Mouse (Mus musculus): Measurements from ENCODE around the gene Dcaf11. TPM values are rescaled to one million over a fixed set of nuclear protein-coding genes. Genes with fewer than 3 reads are reported as not detected.

Gene Dcaf11
- polyA plus RNA-seq (2015; fragmentation: Nextera tagmentation; extraction: Ambion mirVana) = 55.6 and 63.3 TPM in 2 replicates

DNA sequence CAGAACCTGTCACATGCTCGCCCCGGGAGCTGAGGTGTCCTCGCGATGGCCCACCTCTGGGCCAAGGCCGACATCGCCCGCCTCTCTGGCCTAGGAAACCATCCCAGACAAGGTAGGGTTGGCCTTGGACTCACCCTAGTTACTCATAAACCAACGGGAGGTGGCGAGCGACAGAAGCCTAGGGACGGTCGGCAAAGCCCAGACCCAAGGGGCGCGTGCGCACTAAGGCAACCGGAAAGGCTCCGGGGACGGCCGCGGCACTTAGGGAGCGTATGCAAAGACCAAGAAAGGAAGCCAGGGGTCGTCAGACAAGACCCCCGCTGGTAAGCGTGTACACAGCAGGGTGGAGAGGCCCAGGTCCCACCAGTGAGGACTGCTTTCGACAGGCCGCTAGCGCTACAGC, at the start of gene Dcaf11:
Gene Dcaf11 (plus strand): TSS at position 208 of the 403 bp plus-strand sequence.

GRCm38 (mm10) chr14:55510125-55510731, 49.6 kb upstream of the Dcaf11 start, which contains the start of gene Cpne6:
Gene Cpne6 (plus strand): TSS chr14:55510445.

DNA sequence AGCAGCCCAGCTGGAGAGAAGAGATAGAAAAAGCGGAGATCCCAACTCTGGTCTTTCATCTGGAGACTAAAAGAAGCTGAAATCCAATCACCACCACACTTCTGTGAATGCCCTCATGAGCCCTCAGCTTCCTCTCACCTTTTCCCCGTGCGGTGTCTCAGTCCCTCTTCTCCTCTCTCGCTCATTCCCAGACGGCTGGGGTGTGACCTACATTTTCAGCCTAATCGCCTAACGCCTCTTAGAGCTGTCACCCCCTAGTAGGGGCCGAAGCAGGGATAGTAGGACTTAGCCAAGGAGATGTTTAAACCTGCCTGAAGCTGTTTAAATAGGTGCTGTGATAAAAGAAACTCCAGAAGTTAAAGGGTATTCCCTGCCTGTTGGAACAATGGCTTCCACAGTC, 35.0 kb upstream of the Dcaf11 start, which contains the start of gene Nrl:
Gene Nrl (minus strand): TSS at position 197 of the 400 bp plus-strand sequence.

GRCm38 (mm10) chr14:55540067-55540786, 19.6 kb upstream of the Dcaf11 start, which contains the start of gene Pck2:
Gene Pck2 (plus strand): TSS chr14:55540266.

GRCm38 (mm10) chr14:55560202-55561073, 632 bp downstream of the Dcaf11 start, which contains the start of gene A730061H03Rik:
Gene A730061H03Rik (minus strand): TSS chr14:55560406.

DNA sequence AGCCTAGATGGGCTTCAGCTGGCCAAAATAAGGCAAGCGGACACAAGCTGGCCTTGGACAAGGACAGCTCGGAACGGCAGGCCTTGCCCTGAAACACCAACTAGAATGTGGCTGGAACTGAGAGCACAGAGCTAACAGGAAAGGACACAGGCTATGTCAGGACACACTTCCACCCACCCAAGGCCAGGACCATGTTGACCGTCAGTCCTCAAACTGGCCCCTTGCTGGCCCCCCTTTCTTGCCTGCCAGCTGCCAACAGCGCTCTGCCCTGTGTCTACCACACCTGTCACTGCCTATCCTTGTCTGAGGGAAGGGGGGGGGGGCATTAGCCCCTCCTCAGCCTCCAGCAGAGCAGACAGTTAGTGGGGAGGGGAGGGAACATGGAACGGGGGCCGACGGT, 15.5 kb downstream of the Dcaf11 start, which contains the start of gene Fitm1:
Gene Fitm1 (plus strand): TSS at position 316 of the 400 bp plus-strand sequence.

GRCm38 (mm10) chr14:55577871-55578667, 18.3 kb downstream of the Dcaf11 start, which contains the start of gene Psme1:
Gene Psme1 (plus strand): TSS chr14:55578123.

DNA sequence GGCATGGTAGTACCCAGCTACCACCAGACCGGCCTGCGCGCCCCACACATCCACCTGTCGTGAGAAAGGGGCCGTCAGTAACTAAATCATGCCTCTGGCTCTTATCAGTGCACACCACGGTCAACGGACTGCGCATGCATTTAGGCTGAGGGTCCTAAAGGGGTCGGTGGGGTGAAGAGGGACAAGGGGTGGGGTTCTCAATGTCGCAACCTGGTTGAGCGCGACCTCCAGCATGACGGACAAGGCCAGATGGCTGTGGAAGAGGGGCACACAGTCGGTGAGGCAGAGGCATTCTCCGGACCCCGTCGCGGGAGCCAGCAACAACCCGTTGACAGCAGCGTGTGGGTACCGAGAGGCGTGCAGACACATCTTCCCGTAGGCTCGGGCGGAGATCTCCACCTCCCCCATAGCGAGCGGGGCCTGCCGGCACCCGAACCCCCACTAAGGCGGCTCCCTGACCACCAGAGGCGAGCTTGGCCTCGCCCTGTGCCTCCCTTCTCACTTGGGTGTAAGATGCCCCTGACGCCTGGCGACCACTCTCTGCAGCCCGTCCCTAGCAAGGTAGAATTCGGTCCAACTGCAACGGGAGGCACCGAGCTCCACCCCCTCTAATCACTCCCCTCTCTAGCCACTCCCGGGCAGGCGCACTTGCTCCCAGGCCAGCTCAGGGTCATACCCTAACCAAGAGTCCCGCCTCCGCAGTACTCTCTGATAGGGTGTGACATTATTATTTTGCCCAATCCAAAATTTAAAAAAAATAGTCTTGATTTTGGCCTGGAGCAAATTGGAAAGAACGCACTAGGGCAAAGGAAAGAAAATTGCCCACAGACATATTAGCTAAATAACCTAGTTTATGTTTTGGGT, 25.1 kb downstream of the Dcaf11 start, which contains the start of gene Emc9:
Gene Emc9 (minus strand): TSS at position 601 of the 864 bp plus-strand sequence.

GRCm38 (mm10) chr14:55590748-55591330, 31.0 kb downstream of the Dcaf11 start, which contains the start of gene Psme2:
Gene Psme2 (minus strand): TSS chr14:55591113.

DNA sequence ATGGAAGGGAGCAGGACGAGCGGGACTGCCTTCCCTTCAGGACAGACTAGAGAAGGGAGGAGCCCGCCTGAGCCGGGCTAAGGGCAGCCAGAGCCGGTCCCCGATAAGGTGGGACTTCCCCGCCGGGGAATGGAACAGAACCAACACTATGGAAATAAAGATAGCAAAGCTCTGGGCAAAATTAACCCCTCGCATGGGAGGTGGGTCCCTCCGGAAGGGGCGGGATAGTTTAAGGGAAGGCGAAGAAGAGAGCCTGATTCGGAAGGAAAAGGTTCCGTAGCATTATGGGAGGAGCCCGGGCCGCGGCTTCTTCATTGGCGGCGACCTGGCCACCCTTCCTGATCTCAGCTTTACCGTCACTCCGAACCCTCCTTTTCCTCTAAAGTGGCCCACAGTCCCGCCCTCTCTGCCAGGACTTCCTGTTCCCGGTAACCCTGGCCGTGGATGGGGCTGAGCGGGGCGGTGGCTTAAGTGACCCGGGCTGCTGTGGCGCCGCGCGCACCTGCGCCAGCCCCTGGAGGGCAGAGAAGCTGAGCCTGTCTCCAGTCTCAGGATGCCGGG, 31.6 kb downstream of the Dcaf11 start, which contains the start of gene Rnf31:
Gene Rnf31 (plus strand): TSS at position 378 of the 561 bp plus-strand sequence.

GRCm38 (mm10) chr14:55603271-55603632, 43.4 kb downstream of the Dcaf11 start, which contains the start of gene Irf9:
Gene Irf9 (plus strand): TSS chr14:55603571.

DNA sequence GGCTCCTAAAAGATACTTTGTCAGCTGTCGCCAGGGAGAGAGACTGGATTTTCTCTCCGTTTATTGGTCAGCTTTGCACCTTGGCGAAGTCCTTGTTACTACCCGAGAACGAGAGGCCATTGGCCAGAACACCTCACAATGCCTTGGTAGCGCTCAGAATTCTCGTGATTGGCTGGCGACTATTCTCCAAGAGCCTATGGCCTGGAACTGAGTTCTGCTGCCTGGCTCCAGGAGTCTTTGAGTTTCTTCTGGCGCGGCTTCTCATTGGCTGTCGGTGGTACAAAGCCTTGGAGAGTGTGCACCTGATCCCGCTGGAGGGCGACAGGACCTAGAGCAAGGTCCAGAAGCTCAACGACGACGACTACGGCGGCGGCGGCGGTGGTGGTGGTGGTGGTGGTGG, 58.0 kb downstream of the Dcaf11 start, which contains the start of gene Rec8:
Gene Rec8 (plus strand): TSS at position 216 of the 400 bp plus-strand sequence.

Other genes starting within 250 kb of the Dcaf11 start
- 52.0 and 53.1 TPM in 2 replicates for gene Dhrs4, start 81.2 kb upstream of the Dcaf11 start, polyA plus RNA-seq (2015; fragmentation: Nextera tagmentation; extraction: Ambion mirVana)
- gene Carmil3, start 69.4 kb upstream of the Dcaf11 start, polyA plus RNA-seq (2015; fragmentation: Nextera tagmentation; extraction: Ambion mirVana) = 0.22 and 0.35 TPM in 2 replicates
- 1.8 and 1.9 TPM in 2 replicates for gene Cpne6, start 49.6 kb upstream of the Dcaf11 start, polyA plus RNA-seq (2015; fragmentation: Nextera tagmentation; extraction: Ambion mirVana)
- gene Nrl, start 35.0 kb upstream of the Dcaf11 start, polyA plus RNA-seq (2015; fragmentation: Nextera tagmentation; extraction: Ambion mirVana) = not detected in 2 replicates
- gene Pck2, start 19.7 kb upstream of the Dcaf11 start, polyA plus RNA-seq (2015; fragmentation: Nextera tagmentation; extraction: Ambion mirVana) = 41.2 and 47.1 TPM in 2 replicates
- gene A730061H03Rik, start 400 bp downstream of the Dcaf11 start, polyA plus RNA-seq (2015; fragmentation: Nextera tagmentation; extraction: Ambion mirVana) = 0.51 and 1.1 TPM in 2 replicates
- 0.26 TPM in 1 of 2 replicates, not detected in the other for gene Fitm1, start 15.6 kb downstream of the Dcaf11 start, polyA plus RNA-seq (2015; fragmentation: Nextera tagmentation; extraction: Ambion mirVana)
- 104 and 112 TPM in 2 replicates for gene Psme1, start 18.1 kb downstream of the Dcaf11 start, polyA plus RNA-seq (2015; fragmentation: Nextera tagmentation; extraction: Ambion mirVana)
- gene Emc9, start 25.3 kb downstream of the Dcaf11 start, polyA plus RNA-seq (2015; fragmentation: Nextera tagmentation; extraction: Ambion mirVana) = 6.7 and 6.8 TPM in 2 replicates
- gene Psme2, start 31.1 kb downstream of the Dcaf11 start, polyA plus RNA-seq (2015; fragmentation: Nextera tagmentation; extraction: Ambion mirVana) = 218 and 249 TPM in 2 replicates
- gene Rnf31, start 31.7 kb downstream of the Dcaf11 start, polyA plus RNA-seq (2015; fragmentation: Nextera tagmentation; extraction: Ambion mirVana) = 11.0 and 13.6 TPM in 2 replicates
- 17.2 and 21.2 TPM in 2 replicates for gene Irf9, start 43.6 kb downstream of the Dcaf11 start, polyA plus RNA-seq (2015; fragmentation: Nextera tagmentation; extraction: Ambion mirVana)
- 1.3 and 1.9 TPM in 2 replicates for gene Rec8, start 58.0 kb downstream of the Dcaf11 start, polyA plus RNA-seq (2015; fragmentation: Nextera tagmentation; extraction: Ambion mirVana)
- gene Ipo4, start 76.0 kb downstream of the Dcaf11 start, polyA plus RNA-seq (2015; fragmentation: Nextera tagmentation; extraction: Ambion mirVana) = 60.2 and 63.0 TPM in 2 replicates
- gene Gm49378, start 77.9 kb downstream of the Dcaf11 start, polyA plus RNA-seq (2015; fragmentation: Nextera tagmentation; extraction: Ambion mirVana) = 0.56 and 1.4 TPM in 2 replicates
- 68.6 and 69.9 TPM in 2 replicates for gene Tm9sf1, start 83.8 kb downstream of the Dcaf11 start, polyA plus RNA-seq (2015; fragmentation: Nextera tagmentation; extraction: Ambion mirVana)
- 0.26 and 0.35 TPM in 2 replicates for gene Tssk4, start 90.2 kb downstream of the Dcaf11 start, polyA plus RNA-seq (2015; fragmentation: Nextera tagmentation; extraction: Ambion mirVana)
- 35.8 and 39.5 TPM in 2 replicates for gene Mdp1, start 100.5 kb downstream of the Dcaf11 start, polyA plus RNA-seq (2015; fragmentation: Nextera tagmentation; extraction: Ambion mirVana)
- gene Gmpr2, start 111.9 kb downstream of the Dcaf11 start, polyA plus RNA-seq (2015; fragmentation: Nextera tagmentation; extraction: Ambion mirVana) = 32.0 and 33.0 TPM in 2 replicates
- 388 and 415 TPM in 2 replicates for gene Nedd8, start 112.1 kb downstream of the Dcaf11 start, polyA plus RNA-seq (2015; fragmentation: Nextera tagmentation; extraction: Ambion mirVana)
- 13.9 and 15.5 TPM in 2 replicates for gene Tinf2, start 121.8 kb downstream of the Dcaf11 start, polyA plus RNA-seq (2015; fragmentation: Nextera tagmentation; extraction: Ambion mirVana)
- gene Tgm1, start 153.9 kb downstream of the Dcaf11 start, polyA plus RNA-seq (2015; fragmentation: Nextera tagmentation; extraction: Ambion mirVana) = 7.4 and 9.2 TPM in 2 replicates
- 17.3 and 20.5 TPM in 2 replicates for gene Rabggta, start 162.3 kb downstream of the Dcaf11 start, polyA plus RNA-seq (2015; fragmentation: Nextera tagmentation; extraction: Ambion mirVana)
- gene Dhrs1, start 185.7 kb downstream of the Dcaf11 start, polyA plus RNA-seq (2015; fragmentation: Nextera tagmentation; extraction: Ambion mirVana) = 60.6 and 62.9 TPM in 2 replicates
- 18.6 TPM in 2 replicates for gene Nop9, start 185.7 kb downstream of the Dcaf11 start, polyA plus RNA-seq (2015; fragmentation: Nextera tagmentation; extraction: Ambion mirVana)
- 0.13 and 0.18 TPM in 2 replicates for gene Cideb, start 198.5 kb downstream of the Dcaf11 start, polyA plus RNA-seq (2015; fragmentation: Nextera tagmentation; extraction: Ambion mirVana)
- gene Ltb4r2, start 201.4 kb downstream of the Dcaf11 start, polyA plus RNA-seq (2015; fragmentation: Nextera tagmentation; extraction: Ambion mirVana) = 0.29 and 0.39 TPM in 2 replicates
- 0.76 and 6.9 TPM in 2 replicates for gene Ltb4r1, start 206.0 kb downstream of the Dcaf11 start, polyA plus RNA-seq (2015; fragmentation: Nextera tagmentation; extraction: Ambion mirVana)
- gene Adcy4, start 224.1 kb downstream of the Dcaf11 start, polyA plus RNA-seq (2015; fragmentation: Nextera tagmentation; extraction: Ambion mirVana) = 2.3 and 2.7 TPM in 2 replicates
- 19.1 and 19.2 TPM in 2 replicates for gene Ripk3, start 228.9 kb downstream of the Dcaf11 start, polyA plus RNA-seq (2015; fragmentation: Nextera tagmentation; extraction: Ambion mirVana)

All from urinary bladder, postnatal 0 days (tissue).